Mouse (Mus musculus): ENCODE measurements around the gene Gad2.

DNA sequence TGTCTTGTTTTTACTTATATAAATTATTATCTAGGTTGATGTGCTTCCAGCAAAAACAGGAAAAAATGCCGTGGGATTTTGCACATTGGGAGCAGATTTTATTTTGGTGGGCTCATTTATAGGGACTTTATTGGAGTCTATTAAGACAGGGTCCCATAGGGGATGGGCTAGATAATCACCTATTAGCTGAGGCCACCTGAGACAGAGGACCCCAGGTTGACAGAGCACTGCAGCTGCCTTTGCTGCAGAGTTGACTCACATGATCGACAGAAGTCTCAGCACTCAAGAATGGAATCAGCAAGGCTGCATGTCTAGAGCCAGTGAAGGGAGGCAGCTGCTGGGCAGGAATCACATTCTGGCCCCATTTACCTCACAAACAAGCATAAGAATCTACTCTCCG, 84.2 kb downstream of the Gad2 start:
- no peak for TF ChIP-seq EP300 (IDR thresholded peaks at IDR 0.05; ENCODE audit: low read depth)
- no peak for TF ChIP-seq CTCF (IDR thresholded peaks at IDR 0.05; ENCODE audit: low read depth)

Measured in liver, embryonic 14.5 days (tissue).